Mouse (Mus musculus): ENCODE measurements around the gene Polr3h. TPM values are rescaled to one million over a fixed set of nuclear protein-coding genes. Genes with fewer than 3 reads are reported as not detected.

The Polr3h gene
- total RNA-seq, 2 experiments from 2014 or later: 50.1 to 56.8 TPM

GRCm38 (mm10) chr15:81849104-81849503, 76.9 kb downstream of the Polr3h start:
- Histone ChIP-seq H3K4me3 (no peak overlapping the region), H3K27ac (no peak overlapping the region)
- no peak for DNase-seq (ENCODE audit: extremely low spot score in 1 of 2, low spot score in 2 of 2)
- intact Hi-C loops (cut with DNase I): no loop called here
- TF ChIP-seq CTCF (IDR thresholded peaks at IDR 0.05): no peak

- intact Hi-C loops (cut with DNase I): no loop called here
- no peak overlapping the region for H3K4me3 ChIP-seq
- no peak for DNase-seq (ENCODE audit: extremely low spot score in 1 of 2, low spot score in 2 of 2)
- TF ChIP-seq CTCF (IDR thresholded peaks at IDR 0.05): peak; percentile 94
- no peak overlapping the region for H3K27ac ChIP-seq
Observed at GRCm38 (mm10) chr15:81848301-81848700, 77.7 kb downstream of the Polr3h start.

- no peak for DNase-seq (ENCODE audit: extremely low spot score in 1 of 2, low spot score in 2 of 2)
- no peak overlapping the region for H3K27ac ChIP-seq
- intact Hi-C loops (cut with DNase I): no loop called here
- no peak overlapping the region for H3K4me3 ChIP-seq
- no peak for TF ChIP-seq CTCF (IDR thresholded peaks at IDR 0.05)
Observed at GRCm38 (mm10) chr15:81847861-81848260, 78.2 kb downstream of the Polr3h start.

GRCm38 (mm10) chr15:81847161-81847560, 78.9 kb downstream of the Polr3h start:
- Histone ChIP-seq H3K4me3 (no peak overlapping the region), H3K27ac (no peak overlapping the region)
- TF ChIP-seq CTCF (IDR thresholded peaks at IDR 0.05): no peak
- DNase-seq (ENCODE audit: extremely low spot score in 1 of 2, low spot score in 2 of 2): no peak
- intact Hi-C loops (cut with DNase I): no loop called here

GRCm38 (mm10) chr15:81846755-81847154, 79.3 kb downstream of the Polr3h start:
- no peak overlapping the region for H3K27ac ChIP-seq
- DNase-seq (ENCODE audit: extremely low spot score in 1 of 2, low spot score in 2 of 2): no peak
- no peak for TF ChIP-seq CTCF (IDR thresholded peaks at IDR 0.05)
- H3K4me3 ChIP-seq: no peak overlapping the region
- intact Hi-C loops (cut with DNase I): no loop called here

GRCm38 (mm10) chr15:81845724-81846123, 80.3 kb downstream of the Polr3h start:
- TF ChIP-seq CTCF (IDR thresholded peaks at IDR 0.05): no peak
- H3K4me3 ChIP-seq: no peak overlapping the region
- intact Hi-C loops (cut with DNase I): no loop called here
- H3K27ac ChIP-seq: peak overlapping the region; percentile 8; the same call in 1 of the 2 replicates
- DNase-seq (ENCODE audit: extremely low spot score in 1 of 2, low spot score in 2 of 2): no peak

- TF ChIP-seq CTCF (IDR thresholded peaks at IDR 0.05): no peak
- DNase-seq (ENCODE audit: extremely low spot score in 1 of 2, low spot score in 2 of 2): no peak
- intact Hi-C loops (cut with DNase I): no loop called here
- Histone ChIP-seq H3K27ac (no peak overlapping the region), H3K4me3 (no peak overlapping the region)
Observed at GRCm38 (mm10) chr15:81845033-81845625, 80.9 kb downstream of the Polr3h start.

- no peak for TF ChIP-seq CTCF (IDR thresholded peaks at IDR 0.05)
- intact Hi-C loops (cut with DNase I): no loop called here
- Histone ChIP-seq H3K4me3 (no peak overlapping the region), H3K27ac (no peak overlapping the region)
- DNase-seq (ENCODE audit: extremely low spot score in 1 of 2, low spot score in 2 of 2): no peak
Observed at GRCm38 (mm10) chr15:81842275-81842674, 83.8 kb downstream of the Polr3h start.

- Histone ChIP-seq H3K27ac (peak overlapping the region; percentile 69), H3K4me3 (no peak overlapping the region)
- DNase-seq (ENCODE audit: extremely low spot score in 1 of 2, low spot score in 2 of 2): no peak
- intact Hi-C loops (cut with DNase I): no loop called here
- no peak; the same call in 1 of the 2 replicates for TF ChIP-seq CTCF (IDR thresholded peaks at IDR 0.05)
Observed at GRCm38 (mm10) chr15:81840306-81840705, 85.7 kb downstream of the Polr3h start.

GRCm38 (mm10) chr15:81839634-81840033, 86.4 kb downstream of the Polr3h start:
- peak; percentile 61 to 71 for DNase-seq (ENCODE audit: extremely low spot score in 1 of 2, low spot score in 2 of 2)
- Histone ChIP-seq H3K27ac (peak overlapping the region; percentile 69), H3K4me3 (no peak overlapping the region)
- TF ChIP-seq CTCF (IDR thresholded peaks at IDR 0.05): no peak
- intact Hi-C loops (cut with DNase I): no loop called here

- H3K27ac ChIP-seq: peak overlapping the region; percentile 53
- H3K4me3 ChIP-seq: no peak overlapping the region
- TF ChIP-seq CTCF (IDR thresholded peaks at IDR 0.05): no peak
- DNase-seq (ENCODE audit: extremely low spot score in 1 of 2, low spot score in 2 of 2): no peak
- intact Hi-C loops (cut with DNase I): no loop called here
Observed at GRCm38 (mm10) chr15:81838554-81839235, 87.3 kb downstream of the Polr3h start.

Other genes with a start within 250 kb of the Polr3h start
- 10 to 100 TPM; 12.2 to 13.8 TPM for gene Chadl, start 229.0 kb downstream of the Polr3h start, total RNA-seq (2021)
- gene Zc3h7b, start 181.2 kb downstream of the Polr3h start, total RNA-seq (2021): 100 to 1,000 TPM; 160 to 179 TPM
- 100 to 1,000 TPM; 214 to 229 TPM for gene Rangap1, start 180.7 kb downstream of the Polr3h start, total RNA-seq (2021)
- gene Tef, start 123.8 kb downstream of the Polr3h start, total RNA-seq (2021): 100 to 1,000 TPM; 220 to 228 TPM
- 10 to 100 TPM; 34.8 to 41.4 TPM for gene Tob2, start 67.4 kb downstream of the Polr3h start, total RNA-seq (2021)
- gene Phf5a, start 54.3 kb downstream of the Polr3h start, total RNA-seq (2021): 10 to 100 TPM; 31.1 to 32.8 TPM
- 100 to 1,000 TPM; 420 to 427 TPM for gene Aco2, start 53.9 kb downstream of the Polr3h start, total RNA-seq (2021)
- gene Csdc2, start 10.5 kb upstream of the Polr3h start, total RNA-seq (2021): 10 to 100 TPM; 91.2 to 97.6 TPM
- 100 to 1,000 TPM; 199 to 206 TPM for gene Pmm1, start 34.7 kb upstream of the Polr3h start, total RNA-seq (2021)
- not detected for gene 1700029P11Rik, start 54.3 kb upstream of the Polr3h start, total RNA-seq (2021)
- 10 to 100 TPM; 22.5 to 29.7 TPM for gene Xrcc6, start 61.6 kb upstream of the Polr3h start, total RNA-seq (2021)
- 10 to 100 TPM; 88.0 to 95.6 TPM for gene Desi1, start 107.6 kb upstream of the Polr3h start, total RNA-seq (2021)
- 100 to 1,000 TPM; 110 to 113 TPM for gene Snu13, start 121.4 kb upstream of the Polr3h start, total RNA-seq (2021)
- not detected for gene 4930407I10Rik, start 132.9 kb upstream of the Polr3h start, total RNA-seq (2021)
- 1 to 10 TPM; 4.0 to 4.5 TPM for gene Mei1, start 143.8 kb upstream of the Polr3h start, total RNA-seq (2021)
- 10 to 100 TPM; 11.2 to 18.3 TPM for gene Ccdc134, start 201.7 kb upstream of the Polr3h start, total RNA-seq (2021)
- gene Srebf2, start 220.9 kb upstream of the Polr3h start, total RNA-seq (2021): 100 to 1,000 TPM; 187 to 202 TPM